Mouse (Mus musculus): ENCODE results near the gene Dok3. TPM values are rescaled to one million over a fixed set of nuclear protein-coding genes. Genes with fewer than 3 reads are reported as not detected.

Dok3 gene
- polyA plus RNA-seq, 1 experiment from 2014 or later: 1.1 TPM

DNA sequence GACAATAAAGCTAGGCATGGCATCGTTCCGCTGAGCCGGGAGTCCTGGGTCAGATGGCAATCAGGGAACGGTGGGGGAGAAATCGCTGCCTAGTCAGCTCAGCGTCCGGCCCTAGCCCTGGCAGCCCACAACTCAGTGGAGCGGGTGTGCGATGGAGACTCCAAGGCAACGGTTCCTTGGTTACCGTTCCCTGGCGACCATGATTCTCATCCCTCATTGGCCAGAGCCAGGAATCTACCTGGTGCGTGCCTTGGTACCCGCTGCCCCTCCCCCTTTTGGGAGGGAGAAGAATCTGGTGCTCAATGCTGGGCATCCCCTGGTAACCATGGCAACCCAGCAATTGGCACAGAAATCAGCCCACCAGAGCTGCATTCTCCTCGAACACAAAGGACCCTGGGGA lies 45.5 kb downstream of the Dok3 start:
- Histone ChIP-seq H3K4me2 (no peak overlapping the region), H3K4me3 (ENCODE audit: low read depth, low read length) (no peak overlapping the region), H3K36me3 (ENCODE audit: control insufficient read depth, insufficient read depth, low read length) (peaks cover 17% of the 10 kb centered on the region), H3K9ac (ENCODE audit: low read depth, low read length) (0 out of 2 replicates have a peak overlapping the region, but pooled peaks have one; percentile 22), H3K27ac (ENCODE audit: low read depth, low read length) (no peak overlapping the region), H3K9me3 (replicated peaks; ENCODE audit: control insufficient read depth, low read length) (no peaks in the 10 kb centered on the region), H3K27me3 (ENCODE audit: control insufficient read depth, insufficient read depth, low read length) (peaks cover 37% of the 10 kb centered on the region), H3K4me1 (ENCODE audit: control insufficient read depth, insufficient read depth, low read length) (peaks cover 39% of the 10 kb centered on the region)
- ATAC-seq (replicated peaks; ENCODE audit: insufficient number of reproducible peaks, low FRiP score, low TSS enrichment): no peak
- WGBS (ENCODE audit: insufficient replicate concordance): 54% methylated on average over 15 of the region's 15 CpGs

DNA sequence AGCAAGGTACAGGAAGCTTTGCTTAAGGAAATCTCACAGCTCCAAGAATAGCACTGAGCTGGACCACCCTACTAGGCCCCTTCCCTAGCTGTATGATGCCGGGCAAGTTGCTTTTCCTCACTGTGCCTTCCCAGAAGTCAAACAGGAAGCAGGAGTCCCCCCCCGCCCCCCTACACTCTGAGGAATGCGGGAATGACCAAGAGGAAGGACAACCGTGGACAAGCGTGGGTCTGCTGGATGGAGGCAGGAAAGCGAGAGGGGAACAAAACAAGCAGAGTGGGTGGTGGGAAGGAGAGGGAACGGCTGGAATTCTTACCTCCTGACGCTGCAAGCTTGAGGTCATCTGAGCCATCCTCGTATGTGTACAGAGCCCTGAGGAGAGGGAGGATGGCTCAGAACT lies 46.0 kb downstream of the Dok3 start:
- Histone ChIP-seq H3K9ac (ENCODE audit: low read depth, low read length) (0 out of 2 replicates have a peak overlapping the region, but pooled peaks have one; percentile 22), H3K27me3 (ENCODE audit: control insufficient read depth, insufficient read depth, low read length) (peaks cover 32% of the 10 kb centered on the region), H3K4me1 (ENCODE audit: control insufficient read depth, insufficient read depth, low read length) (peaks cover 39% of the 10 kb centered on the region), H3K9me3 (replicated peaks; ENCODE audit: control insufficient read depth, low read length) (no peaks in the 10 kb centered on the region), H3K4me3 (ENCODE audit: low read depth, low read length) (no peak overlapping the region), H3K36me3 (ENCODE audit: control insufficient read depth, insufficient read depth, low read length) (peaks cover 17% of the 10 kb centered on the region), H3K27ac (ENCODE audit: low read depth, low read length) (no peak overlapping the region; the same call in 1 of the 2 replicates), H3K4me2 (no peak overlapping the region)
- 25% methylated on average over 9 of the region's 9 CpGs for WGBS (ENCODE audit: insufficient replicate concordance)
- ATAC-seq (replicated peaks; ENCODE audit: insufficient number of reproducible peaks, low FRiP score, low TSS enrichment): no peak

- no peak overlapping the region; the same call in 1 of the 2 replicates for H3K27ac ChIP-seq (ENCODE audit: low read depth, low read length)
Observed at GRCm38 (mm10) chr13:55482542-55482941, 46.6 kb downstream of the Dok3 start.

DNA sequence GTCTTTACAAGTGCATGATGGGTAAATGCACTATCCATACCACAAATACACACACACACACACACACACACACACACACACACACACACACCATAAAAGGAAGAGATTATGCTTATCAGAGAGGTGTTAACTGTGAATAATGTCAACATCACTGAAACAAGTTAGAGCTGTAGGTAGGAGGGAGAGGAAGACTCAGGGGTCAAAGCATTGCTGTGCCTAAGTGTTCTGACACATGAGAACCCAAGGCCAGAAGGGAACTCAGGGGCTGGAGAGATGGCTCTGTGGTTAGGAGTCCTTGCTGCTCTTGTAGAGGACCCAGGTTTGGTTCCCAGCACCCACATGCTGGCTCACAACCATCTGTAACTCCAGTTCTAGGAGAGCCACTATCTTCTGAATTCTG lies 49.2 kb downstream of the Dok3 start:
- Histone ChIP-seq H3K4me2 (no peak overlapping the region), H3K9ac (ENCODE audit: low read depth, low read length) (no peak overlapping the region), H3K27me3 (ENCODE audit: control insufficient read depth, insufficient read depth, low read length) (peaks cover 18% of the 10 kb centered on the region), H3K4me3 (ENCODE audit: low read depth, low read length) (no peak overlapping the region), H3K9me3 (replicated peaks; ENCODE audit: control insufficient read depth, low read length) (no peaks in the 10 kb centered on the region), H3K36me3 (ENCODE audit: control insufficient read depth, insufficient read depth, low read length) (peaks cover 34% of the 10 kb centered on the region), H3K4me1 (ENCODE audit: control insufficient read depth, insufficient read depth, low read length) (peaks cover 17% of the 10 kb centered on the region), H3K27ac (ENCODE audit: low read depth, low read length) (no peak overlapping the region)
- no peak for ATAC-seq (replicated peaks; ENCODE audit: insufficient number of reproducible peaks, low FRiP score, low TSS enrichment)

More at GRCm38 (mm10) chr13:55482542-55482941, 46.6 kb downstream of the Dok3 start:
- peaks cover 39% of the 10 kb centered on the region for H3K4me1 ChIP-seq (ENCODE audit: control insufficient read depth, insufficient read depth, low read length)
- ATAC-seq (replicated peaks; ENCODE audit: insufficient number of reproducible peaks, low FRiP score, low TSS enrichment): no peak
- peaks cover 18% of the 10 kb centered on the region for H3K36me3 ChIP-seq (ENCODE audit: control insufficient read depth, insufficient read depth, low read length)
- no peaks in the 10 kb centered on the region for H3K9me3 ChIP-seq (replicated peaks; ENCODE audit: control insufficient read depth, low read length)
- WGBS (ENCODE audit: insufficient replicate concordance): 71% methylated on average over 7 of the region's 7 CpGs
- H3K27me3 ChIP-seq (ENCODE audit: control insufficient read depth, insufficient read depth, low read length): peaks cover 31% of the 10 kb centered on the region
- no peak overlapping the region for H3K4me2 ChIP-seq
- no peak overlapping the region for H3K9ac ChIP-seq (ENCODE audit: low read depth, low read length)
- H3K4me3 ChIP-seq (ENCODE audit: low read depth, low read length): no peak overlapping the region

DNA sequence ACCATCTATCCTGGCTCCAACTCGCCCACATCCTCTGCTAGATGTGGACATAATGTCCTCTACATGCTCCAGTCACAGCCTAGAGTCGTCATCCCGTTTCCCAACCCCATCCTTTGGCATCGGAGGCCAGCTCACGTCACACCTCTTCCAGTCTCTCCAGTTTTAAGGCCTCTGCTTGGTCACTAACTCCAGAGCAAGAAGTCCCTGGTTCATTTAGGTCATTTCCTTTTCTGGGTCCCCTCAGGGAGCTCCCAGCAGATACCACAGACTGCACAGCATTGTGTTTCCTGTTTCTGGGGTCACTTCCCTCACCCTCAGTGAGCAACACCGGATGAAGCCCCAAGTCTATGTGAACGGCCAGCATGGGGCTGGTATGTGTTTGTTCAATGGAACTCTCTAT lies 50.1 kb downstream of the Dok3 start:
- Histone ChIP-seq H3K27ac (ENCODE audit: low read depth, low read length) (no peak overlapping the region), H3K4me3 (ENCODE audit: low read depth, low read length) (no peak overlapping the region), H3K36me3 (ENCODE audit: control insufficient read depth, insufficient read depth, low read length) (peaks cover 35% of the 10 kb centered on the region), H3K9me3 (replicated peaks; ENCODE audit: control insufficient read depth, low read length) (no peaks in the 10 kb centered on the region), H3K27me3 (ENCODE audit: control insufficient read depth, insufficient read depth, low read length) (peaks cover 17% of the 10 kb centered on the region), H3K4me2 (no peak overlapping the region), H3K9ac (ENCODE audit: low read depth, low read length) (no peak overlapping the region), H3K4me1 (ENCODE audit: control insufficient read depth, insufficient read depth, low read length) (peaks cover 14% of the 10 kb centered on the region)
- 68% methylated on average over 7 of the region's 7 CpGs for WGBS (ENCODE audit: insufficient replicate concordance)
- ATAC-seq (replicated peaks; ENCODE audit: insufficient number of reproducible peaks, low FRiP score, low TSS enrichment): no peak

DNA sequence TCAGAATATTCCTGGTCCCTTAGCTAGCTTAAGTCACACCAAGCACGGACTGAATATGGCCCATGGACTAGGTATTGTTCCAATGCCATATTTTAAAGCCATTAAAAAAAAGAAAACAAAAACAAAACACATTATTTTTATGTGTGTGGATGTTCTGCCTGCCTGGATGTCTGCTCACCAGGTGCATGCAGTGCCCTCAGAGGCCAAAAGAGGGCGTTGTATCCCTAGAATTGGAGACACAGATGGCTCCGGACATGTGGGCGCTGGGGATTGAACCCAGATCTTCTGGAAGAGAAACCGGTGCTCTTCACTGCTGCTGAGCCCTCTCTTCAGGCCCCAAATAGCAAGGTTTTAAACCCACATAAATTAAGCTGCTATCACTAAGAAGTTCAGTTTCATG lies 51.1 kb downstream of the Dok3 start:
- H3K27me3 ChIP-seq (ENCODE audit: control insufficient read depth, insufficient read depth, low read length): peaks cover 20% of the 10 kb centered on the region
- ATAC-seq (replicated peaks; ENCODE audit: insufficient number of reproducible peaks, low FRiP score, low TSS enrichment): no peak
- H3K9me3 ChIP-seq (replicated peaks; ENCODE audit: control insufficient read depth, low read length): no peaks in the 10 kb centered on the region
- H3K4me1 ChIP-seq (ENCODE audit: control insufficient read depth, insufficient read depth, low read length): peaks cover 12% of the 10 kb centered on the region
- H3K4me3 ChIP-seq (ENCODE audit: low read depth, low read length): no peak overlapping the region
- no peak overlapping the region for H3K9ac ChIP-seq (ENCODE audit: low read depth, low read length)
- H3K4me2 ChIP-seq: no peak overlapping the region
- 54% methylated on average over 5 of the region's 5 CpGs for WGBS (ENCODE audit: insufficient replicate concordance)
- no peak overlapping the region for H3K27ac ChIP-seq (ENCODE audit: low read depth, low read length)
- H3K36me3 ChIP-seq (ENCODE audit: control insufficient read depth, insufficient read depth, low read length): peaks cover 35% of the 10 kb centered on the region

DNA sequence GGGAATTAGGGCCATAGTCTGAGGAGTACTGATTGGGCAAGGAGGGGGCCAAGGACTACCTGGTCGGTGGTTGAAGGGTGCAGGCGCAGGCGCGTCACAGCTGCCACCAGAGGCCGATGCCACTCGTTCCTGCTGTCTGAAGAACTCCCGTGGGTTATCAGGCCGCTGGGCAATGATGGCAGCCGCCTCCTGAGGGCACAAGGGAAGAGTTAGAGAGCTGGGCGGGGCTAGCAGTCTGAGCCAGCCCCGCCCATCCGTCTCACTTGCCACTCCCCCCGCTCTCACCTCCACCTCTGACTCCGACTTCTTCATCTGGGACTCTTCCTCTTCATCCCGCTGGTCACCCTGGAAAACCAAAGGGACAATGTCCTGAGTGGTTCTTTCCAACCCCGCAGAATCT lies 51.6 kb downstream of the Dok3 start:
- ATAC-seq (replicated peaks; ENCODE audit: insufficient number of reproducible peaks, low FRiP score, low TSS enrichment): no peak
- H3K9ac ChIP-seq (ENCODE audit: low read depth, low read length): no peak overlapping the region
- peaks cover 34% of the 10 kb centered on the region for H3K36me3 ChIP-seq (ENCODE audit: control insufficient read depth, insufficient read depth, low read length)
- H3K4me3 ChIP-seq (ENCODE audit: low read depth, low read length): no peak overlapping the region
- no peaks in the 10 kb centered on the region for H3K9me3 ChIP-seq (replicated peaks; ENCODE audit: control insufficient read depth, low read length)
- H3K27me3 ChIP-seq (ENCODE audit: control insufficient read depth, insufficient read depth, low read length): peaks cover 20% of the 10 kb centered on the region
- no peak overlapping the region for H3K27ac ChIP-seq (ENCODE audit: low read depth, low read length)
- no peak overlapping the region for H3K4me2 ChIP-seq
- WGBS (ENCODE audit: insufficient replicate concordance): 58% methylated on average over 16 of the region's 16 CpGs
- peaks cover 8% of the 10 kb centered on the region for H3K4me1 ChIP-seq (ENCODE audit: control insufficient read depth, insufficient read depth, low read length)

GRCm38 (mm10) chr13:55476256-55476655 lies 52.8 kb downstream of the Dok3 start:
- Histone ChIP-seq H3K4me1 (ENCODE audit: control insufficient read depth, insufficient read depth, low read length) (peaks cover 9% of the 10 kb centered on the region), H3K27ac (ENCODE audit: low read depth, low read length) (no peak overlapping the region), H3K27me3 (ENCODE audit: control insufficient read depth, insufficient read depth, low read length) (peaks cover 20% of the 10 kb centered on the region), H3K4me3 (ENCODE audit: low read depth, low read length) (no peak overlapping the region), H3K36me3 (ENCODE audit: control insufficient read depth, insufficient read depth, low read length) (peaks cover 25% of the 10 kb centered on the region), H3K9ac (ENCODE audit: low read depth, low read length) (no peak overlapping the region), H3K9me3 (replicated peaks; ENCODE audit: control insufficient read depth, low read length) (no peaks in the 10 kb centered on the region), H3K4me2 (no peak overlapping the region)
- ATAC-seq (replicated peaks; ENCODE audit: insufficient number of reproducible peaks, low FRiP score, low TSS enrichment): no peak
- WGBS (ENCODE audit: insufficient replicate concordance): 84% methylated on average over 8 of the region's 8 CpGs

DNA sequence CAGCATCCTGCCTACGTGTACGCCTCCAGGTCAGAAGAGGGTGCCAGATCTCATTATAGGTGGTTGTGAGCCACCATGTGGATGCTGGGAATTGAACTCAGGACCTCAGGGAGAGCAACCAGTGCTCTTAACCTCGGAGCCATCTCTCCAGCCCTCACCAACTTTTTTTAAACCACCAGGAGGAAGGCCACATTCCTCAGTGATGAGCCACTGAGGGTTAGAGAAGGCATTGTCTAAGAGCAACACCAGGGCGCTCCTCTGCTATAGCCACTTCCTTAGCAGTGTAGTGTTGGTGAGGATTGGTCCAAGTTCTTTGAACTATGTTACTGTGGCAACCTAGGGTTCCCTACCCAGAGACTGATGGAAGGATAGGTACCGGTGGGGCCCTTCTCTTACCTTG lies 53.3 kb downstream of the Dok3 start:
- H3K27me3 ChIP-seq (ENCODE audit: control insufficient read depth, insufficient read depth, low read length): peaks cover 22% of the 10 kb centered on the region
- H3K4me2 ChIP-seq: no peak overlapping the region
- no peak for ATAC-seq (replicated peaks; ENCODE audit: insufficient number of reproducible peaks, low FRiP score, low TSS enrichment)
- WGBS (ENCODE audit: insufficient replicate concordance): 84% methylated on average over 5 of the region's 5 CpGs
- peaks cover 22% of the 10 kb centered on the region for H3K36me3 ChIP-seq (ENCODE audit: control insufficient read depth, insufficient read depth, low read length)
- H3K4me3 ChIP-seq (ENCODE audit: low read depth, low read length): no peak overlapping the region
- peaks cover 9% of the 10 kb centered on the region for H3K4me1 ChIP-seq (ENCODE audit: control insufficient read depth, insufficient read depth, low read length)
- H3K9ac ChIP-seq (ENCODE audit: low read depth, low read length): no peak overlapping the region
- H3K9me3 ChIP-seq (replicated peaks; ENCODE audit: control insufficient read depth, low read length): no peaks in the 10 kb centered on the region
- no peak overlapping the region for H3K27ac ChIP-seq (ENCODE audit: low read depth, low read length)
